Mouse (Mus musculus) left cerebral cortex, adult 18-20 months (tissue): ENCODE data around the gene Hspa5. TPM values are rescaled to one million over a fixed set of nuclear protein-coding genes. Genes with fewer than 3 reads are reported as not detected.
"Not testable (repeated sequence)": the region's sequence is repeated elsewhere in the genome, so short reads cannot be mapped to it uniquely, and the experiment has no call there.

Source experiments
- DNase-seq, 2 experiments: peaks; one replicate each; pipeline ENCODE4 v3.0.0; 2021 to 2022; ENCODE audit warnings: low spot score in 2 of 2, mixed read lengths in 1 of 2
- total RNA-seq, 2 experiments: library from RNA; stranded (reverse); gene quantifications; 2 replicates each; pipeline ENCODE4 v1.2.3; 2021

The Hspa5 gene
- total RNA-seq, 2 experiments from 2014 or later = 342 to 419 TPM

DNA sequence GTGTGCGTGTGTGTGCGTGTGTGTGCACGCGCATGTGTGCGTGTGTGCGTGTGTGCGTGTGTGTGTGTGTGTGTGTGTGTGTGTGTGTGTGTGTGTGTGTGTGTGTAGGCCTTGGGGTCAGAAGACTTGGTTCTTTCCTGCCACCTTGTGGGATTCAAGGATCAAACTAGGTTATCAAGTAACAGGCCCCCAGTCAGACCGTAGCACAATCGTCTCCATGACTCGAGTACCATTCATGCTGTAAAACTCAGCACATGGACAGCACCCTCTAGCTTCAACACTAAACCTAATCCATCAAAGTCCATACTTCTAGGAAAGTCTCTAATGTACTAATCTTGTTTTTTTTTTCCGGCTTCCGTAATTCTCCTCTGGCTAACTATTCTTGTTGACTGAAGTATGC, 7.0 kb upstream of the Hspa5 start:
- DNase-seq = no peak

DNA sequence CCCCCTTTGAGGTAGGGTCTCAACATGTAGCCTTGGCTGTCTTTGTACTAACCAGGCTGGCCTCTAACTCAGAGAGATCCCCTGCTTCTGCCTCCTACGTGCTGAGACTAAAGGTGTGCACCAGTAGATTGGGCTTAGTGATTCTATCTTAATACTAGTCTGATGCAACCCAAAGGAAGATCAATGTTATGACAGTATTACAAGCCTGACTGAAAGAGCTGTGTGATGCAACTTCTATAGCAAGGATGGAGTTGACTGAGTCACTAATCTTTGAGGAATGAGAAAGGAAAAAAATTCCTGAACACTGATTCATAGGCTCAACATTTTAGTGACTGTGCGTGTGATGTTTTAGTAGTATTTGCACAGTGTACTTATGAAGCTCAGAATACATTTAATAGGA, 1.7 kb upstream of the Hspa5 start:
- no peak for DNase-seq

DNA sequence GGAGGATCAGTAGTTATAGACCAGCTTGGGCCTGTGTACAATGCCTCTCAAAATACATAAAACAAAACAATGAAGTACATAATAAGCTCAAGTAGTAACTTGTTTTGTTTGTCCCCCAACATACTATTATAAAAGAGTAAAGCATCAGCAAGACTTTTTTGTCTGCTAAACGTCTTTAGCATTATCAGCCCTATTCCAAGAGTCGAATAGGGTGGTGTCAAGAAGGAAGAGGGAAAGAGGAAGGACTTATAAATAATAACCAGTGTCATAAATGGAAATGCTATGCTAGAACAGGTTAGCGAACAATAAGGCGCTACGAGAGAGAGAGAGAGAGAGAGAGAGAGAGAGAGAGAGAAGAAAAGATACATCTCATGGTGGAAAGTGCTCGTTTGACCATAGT, 819 bp upstream of the Hspa5 start:
- no peak for DNase-seq

DNA sequence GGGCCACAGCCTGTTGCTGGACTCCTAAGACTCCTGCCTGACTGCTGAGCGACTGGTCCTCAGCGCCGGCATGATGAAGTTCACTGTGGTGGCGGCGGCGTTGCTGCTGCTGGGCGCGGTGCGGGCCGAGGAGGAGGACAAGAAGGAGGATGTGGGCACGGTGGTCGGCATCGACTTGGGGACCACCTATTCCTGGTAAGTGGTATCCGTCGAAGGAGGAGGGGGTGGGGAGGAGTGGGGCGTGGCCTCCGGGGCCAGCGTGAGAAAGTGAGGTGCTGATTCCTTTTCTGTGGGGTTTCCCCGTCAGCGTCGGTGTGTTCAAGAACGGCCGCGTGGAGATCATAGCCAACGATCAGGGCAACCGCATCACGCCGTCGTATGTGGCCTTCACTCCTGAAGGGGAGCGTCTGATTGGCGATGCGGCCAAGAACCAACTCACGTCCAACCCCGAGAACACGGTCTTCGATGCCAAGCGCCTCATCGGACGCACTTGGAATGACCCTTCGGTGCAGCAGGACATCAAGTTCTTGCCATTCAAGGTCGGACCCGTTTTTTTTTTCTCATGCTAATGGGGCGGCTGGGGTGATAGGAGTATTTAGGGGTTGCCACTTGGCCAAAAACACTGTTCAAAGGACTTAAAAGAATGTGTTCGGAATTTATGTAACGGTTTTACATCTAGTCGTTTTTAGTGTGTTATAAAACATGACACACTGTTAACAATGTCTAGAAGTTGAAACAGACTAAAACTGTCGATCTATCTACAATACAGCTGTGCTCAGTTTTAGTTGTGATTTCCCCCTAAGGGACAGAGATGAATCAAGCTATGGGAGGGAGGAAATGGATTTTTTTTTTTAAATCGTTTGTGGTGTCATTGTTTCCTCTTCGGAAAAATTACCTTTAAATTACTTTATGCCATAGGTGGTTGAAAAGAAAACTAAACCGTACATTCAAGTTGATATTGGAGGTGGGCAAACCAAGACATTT, 774 bp downstream of the Hspa5 start:
- peak in 1 of 2 experiments; percentile 18 for DNase-seq

DNA sequence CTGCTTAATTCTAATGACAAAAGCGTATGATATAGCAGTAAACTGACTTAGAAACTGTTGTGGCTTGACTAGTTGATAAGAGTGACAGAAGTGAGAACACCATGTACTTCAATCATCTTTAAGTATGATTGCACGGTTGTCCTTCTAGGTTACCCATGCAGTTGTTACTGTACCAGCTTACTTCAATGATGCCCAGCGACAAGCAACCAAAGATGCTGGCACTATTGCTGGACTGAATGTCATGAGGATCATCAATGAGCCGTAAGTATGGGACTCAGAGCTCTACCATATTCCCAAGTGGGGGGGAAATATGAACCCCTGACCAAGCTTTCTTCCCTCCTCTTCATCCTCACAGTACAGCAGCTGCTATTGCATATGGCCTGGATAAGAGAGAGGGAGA, 1.9 kb downstream of the Hspa5 start:
- DNase-seq = no peak

DNA sequence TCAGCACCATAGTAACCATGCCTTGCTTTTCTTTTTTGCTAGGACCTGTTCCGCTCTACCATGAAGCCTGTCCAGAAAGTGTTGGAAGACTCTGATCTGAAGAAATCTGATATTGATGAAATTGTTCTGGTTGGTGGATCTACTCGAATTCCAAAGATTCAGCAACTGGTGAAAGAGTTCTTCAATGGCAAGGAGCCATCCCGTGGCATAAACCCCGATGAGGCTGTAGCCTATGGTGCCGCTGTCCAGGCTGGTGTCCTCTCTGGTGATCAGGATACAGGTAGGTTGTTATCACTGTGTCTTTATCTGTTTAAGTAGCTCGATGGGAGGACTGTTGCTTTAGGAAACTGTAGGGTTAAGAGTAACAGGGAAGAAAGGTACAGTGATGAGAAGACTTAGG, 2.7 kb downstream of the Hspa5 start:
- no peak for DNase-seq

DNA sequence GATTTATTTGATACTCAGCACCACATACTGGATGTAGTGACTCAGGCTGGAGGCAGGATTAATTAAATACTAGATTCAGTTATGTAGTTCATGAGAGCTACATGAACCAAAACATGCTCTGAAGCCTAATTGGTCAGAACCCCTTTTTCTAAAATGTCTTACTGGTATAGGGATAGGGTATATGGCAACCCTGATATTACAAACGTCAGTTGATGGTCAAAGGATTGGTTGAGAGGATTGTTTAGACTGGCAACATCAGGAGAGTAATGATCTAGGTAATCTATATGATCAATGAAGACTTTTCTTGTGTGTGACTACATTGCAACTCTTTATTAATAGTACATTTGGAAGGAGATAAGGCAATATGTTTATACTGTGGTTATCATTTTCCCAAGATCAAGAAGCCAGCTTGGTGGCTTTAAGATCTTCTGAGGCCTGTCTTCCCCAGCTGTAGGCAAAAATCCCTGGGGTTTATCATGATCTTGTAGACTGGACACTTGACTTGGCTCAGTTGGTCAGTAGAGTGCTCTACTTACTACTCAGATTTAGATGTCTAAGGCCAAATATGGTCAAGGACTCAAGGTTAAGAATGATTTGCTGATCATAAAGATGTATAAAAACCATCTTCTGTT, 5.6 kb downstream of the Hspa5 start:
- no peak for DNase-seq

DNA sequence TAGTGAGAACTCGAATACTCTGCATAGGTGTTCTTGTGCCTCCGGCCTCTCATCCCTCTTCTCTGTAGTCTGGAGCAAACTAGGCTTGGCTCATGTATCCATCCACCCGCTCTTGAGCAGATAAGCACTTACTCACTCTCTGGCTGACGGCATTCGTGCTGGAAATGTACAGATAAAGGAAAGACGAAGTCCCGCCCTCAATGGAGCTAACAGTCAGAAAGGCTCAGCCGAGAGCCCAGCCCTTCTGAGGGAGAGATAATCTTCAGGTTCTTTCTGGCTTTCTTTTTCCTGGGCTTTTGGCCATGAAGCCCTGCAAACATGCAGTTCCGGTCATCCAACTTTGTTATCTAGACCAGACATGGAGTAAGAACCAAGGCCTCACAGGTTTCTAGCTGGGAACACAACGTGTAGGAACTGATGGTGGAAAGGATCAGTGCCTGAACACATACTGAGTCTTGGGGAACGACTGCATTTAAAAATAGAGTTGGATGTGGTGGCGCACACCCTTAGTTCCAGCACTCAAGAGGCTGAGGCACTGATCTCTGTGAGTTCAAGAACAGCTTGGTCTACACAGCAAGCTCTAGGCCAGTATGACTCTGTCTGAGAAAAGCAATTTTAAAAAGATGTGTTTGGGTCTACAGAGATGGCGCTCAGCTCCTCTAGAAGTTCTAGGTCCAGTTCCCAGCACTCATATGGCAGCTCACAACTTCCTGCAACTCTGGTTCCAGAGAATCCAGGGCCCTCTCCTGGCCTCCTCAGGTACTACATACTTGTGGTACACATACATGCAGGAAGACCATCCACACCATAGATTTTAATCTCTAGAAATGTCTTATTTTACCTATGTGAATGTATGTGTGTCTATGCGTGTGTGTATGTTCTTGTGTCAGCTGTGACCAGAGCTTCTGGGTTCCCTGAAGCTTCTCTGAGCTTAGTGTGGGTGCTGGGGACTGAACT, 11.6 kb downstream of the Hspa5 start:
- no peak for DNase-seq

DNA sequence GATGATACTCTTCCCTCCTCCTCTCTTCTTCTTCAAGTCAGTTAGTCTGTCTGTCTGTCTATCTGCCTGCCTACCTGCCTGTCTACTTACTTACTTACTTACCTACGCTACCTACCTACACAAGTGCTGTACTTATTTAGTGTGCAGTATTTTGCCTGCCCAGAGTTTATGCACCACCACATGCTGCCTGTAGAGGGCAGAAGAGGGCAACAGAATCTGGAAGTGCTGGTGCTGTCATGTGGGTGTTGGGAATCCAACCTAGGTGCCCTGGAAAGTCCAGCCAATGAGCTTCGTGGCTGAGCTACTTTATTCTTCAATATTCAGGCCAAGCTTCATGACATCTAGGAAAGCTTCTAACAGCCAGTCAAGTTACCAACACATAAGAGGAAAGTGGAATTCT, 12.3 kb downstream of the Hspa5 start:
- DNase-seq = peak; percentile 23 to 34

DNA sequence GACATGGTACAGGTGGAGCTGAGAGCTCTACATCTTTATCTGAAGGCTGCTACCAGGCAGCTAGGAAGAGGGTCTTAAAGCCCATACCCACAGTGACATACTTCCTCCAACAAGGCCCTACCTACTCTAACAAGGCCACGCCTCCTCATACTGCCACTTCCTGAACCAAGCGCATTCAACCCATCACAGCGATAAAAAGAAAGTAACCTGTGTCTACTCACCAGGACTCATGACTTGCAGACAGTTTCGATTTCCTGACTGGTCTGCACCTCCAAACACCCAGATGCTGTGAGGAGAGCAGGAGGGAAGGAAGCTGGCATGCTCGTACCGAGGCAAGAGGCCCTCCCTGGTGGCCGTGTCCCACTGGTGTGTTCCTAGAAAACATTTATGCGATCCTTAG, 18.5 kb downstream of the Hspa5 start:
- no peak for DNase-seq

DNA sequence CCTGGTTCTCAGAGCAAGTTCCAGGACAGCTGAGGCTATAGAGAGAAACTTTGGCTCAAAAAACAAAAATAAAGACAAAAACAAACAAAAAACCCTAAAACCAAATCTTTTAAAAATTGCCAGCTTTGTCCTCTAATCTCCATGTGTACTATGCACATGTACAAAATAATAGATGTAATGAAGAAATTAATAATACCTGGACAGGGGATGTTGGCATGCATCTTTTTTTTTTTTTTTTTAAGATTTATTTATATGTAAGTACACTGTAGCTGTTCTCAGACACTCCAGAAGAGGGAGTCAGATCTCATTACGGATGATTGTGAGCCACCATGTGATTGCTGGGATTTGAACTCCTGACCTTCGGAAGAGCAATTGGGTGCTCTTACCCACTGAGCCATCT, 20.8 kb downstream of the Hspa5 start:
- not testable (repeated sequence) for DNase-seq

DNA sequence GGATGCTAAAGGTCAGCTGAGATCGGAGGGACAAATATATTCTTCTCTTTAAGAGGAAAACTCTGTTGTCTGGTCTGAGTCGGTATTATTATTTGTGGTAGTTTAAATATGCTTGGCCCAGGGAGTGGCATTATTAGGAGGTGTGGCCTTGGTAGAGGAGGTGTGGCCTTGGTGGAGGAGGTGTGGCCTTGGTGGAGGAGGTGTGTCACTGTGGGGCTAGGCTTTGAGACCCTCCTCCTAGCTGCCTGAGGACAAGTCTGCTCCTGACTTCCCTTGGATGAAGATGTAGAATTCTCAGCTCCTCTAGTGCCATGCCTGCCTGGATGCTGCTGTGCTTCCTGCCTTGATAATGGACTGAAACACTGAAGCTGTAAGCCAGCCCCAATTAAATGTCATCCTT, 22.7 kb downstream of the Hspa5 start:
- no peak for DNase-seq

DNA sequence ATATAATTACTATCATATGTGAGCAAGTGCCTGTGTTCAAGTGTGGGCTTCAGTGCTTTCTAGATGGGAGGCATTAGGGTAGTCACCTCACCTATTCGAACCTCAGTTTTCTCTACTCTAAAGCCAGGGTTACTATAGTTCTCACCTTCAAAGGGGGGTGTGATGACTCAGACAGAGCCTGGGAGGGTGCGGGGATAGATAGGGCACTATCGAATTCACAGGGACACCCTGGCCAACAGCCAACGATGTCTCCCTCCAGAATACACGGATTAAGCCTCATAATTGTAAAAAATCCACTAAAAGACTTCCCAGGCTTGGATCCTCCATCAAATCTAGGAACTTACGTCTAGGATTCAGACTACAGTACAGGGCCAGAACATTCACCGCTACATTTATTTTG, 23.7 kb downstream of the Hspa5 start:
- DNase-seq = no peak

DNA sequence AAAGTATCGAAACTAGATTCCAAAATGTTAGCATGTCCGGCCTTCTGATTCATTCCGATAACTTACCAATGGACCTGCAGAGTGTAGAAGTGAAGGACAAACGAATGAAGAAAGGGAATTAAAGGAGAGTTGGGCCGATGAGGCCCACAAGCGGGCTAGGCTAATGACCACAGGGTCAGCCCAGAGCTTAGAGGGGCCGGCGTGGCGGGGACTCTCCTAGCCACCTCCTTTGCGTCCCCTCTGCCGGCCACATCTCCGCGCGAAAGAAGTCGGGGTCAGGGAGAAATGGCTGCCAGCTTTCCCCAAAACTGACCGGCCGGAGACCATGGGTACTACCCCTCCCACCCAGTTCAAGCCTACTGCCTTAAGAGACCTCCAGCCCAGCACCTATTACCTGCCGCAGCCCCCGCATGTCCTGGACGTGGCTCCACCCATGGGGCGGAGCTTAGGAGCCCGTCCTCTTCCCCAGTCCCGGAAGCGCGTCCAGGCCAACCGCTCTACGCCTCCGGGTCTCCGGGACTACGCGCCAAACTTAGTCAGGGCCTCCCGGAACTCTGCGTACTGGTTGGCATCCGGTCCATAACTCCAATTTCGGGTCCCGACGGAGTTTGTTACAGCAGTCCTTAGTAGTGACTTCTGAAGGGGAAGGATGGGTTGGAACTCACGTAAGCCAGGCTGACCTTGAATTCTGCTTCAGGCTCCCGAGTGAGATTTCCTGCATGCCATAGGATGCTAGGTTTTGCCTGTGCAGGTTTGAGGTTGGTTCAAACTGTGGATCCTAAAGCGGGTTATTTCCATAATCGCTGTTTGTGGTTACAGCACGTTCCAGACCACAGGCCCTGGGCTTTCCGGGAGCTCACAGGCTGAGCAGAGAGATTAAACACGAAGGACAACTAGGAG, 27.8 kb downstream of the Hspa5 start, which contains the start of gene Rabepk:
TSS of gene Rabepk (minus strand) at position 556 of the 900 bp plus-strand sequence.
- peak; percentile 78 to 81 for DNase-seq

DNA sequence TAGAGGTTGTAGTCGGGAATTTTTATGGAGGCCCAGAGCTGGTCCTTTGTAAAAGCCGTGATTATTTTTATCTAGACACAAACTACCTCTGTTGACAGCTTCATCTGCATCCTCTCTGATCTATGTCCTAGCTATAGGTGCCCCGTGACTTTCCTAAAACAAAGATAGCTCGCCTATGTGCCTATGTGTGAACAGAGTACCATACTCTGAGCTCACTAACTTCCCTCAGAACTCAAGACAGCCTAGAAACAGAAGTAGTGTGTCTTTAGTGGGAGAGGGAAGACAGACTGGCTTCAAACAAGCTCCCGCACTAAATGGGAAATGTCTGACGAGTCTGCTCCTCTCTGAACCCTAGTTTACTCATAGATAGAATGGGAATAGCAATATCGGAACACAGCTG, 28.6 kb downstream of the Hspa5 start:
- DNase-seq = no peak

DNA sequence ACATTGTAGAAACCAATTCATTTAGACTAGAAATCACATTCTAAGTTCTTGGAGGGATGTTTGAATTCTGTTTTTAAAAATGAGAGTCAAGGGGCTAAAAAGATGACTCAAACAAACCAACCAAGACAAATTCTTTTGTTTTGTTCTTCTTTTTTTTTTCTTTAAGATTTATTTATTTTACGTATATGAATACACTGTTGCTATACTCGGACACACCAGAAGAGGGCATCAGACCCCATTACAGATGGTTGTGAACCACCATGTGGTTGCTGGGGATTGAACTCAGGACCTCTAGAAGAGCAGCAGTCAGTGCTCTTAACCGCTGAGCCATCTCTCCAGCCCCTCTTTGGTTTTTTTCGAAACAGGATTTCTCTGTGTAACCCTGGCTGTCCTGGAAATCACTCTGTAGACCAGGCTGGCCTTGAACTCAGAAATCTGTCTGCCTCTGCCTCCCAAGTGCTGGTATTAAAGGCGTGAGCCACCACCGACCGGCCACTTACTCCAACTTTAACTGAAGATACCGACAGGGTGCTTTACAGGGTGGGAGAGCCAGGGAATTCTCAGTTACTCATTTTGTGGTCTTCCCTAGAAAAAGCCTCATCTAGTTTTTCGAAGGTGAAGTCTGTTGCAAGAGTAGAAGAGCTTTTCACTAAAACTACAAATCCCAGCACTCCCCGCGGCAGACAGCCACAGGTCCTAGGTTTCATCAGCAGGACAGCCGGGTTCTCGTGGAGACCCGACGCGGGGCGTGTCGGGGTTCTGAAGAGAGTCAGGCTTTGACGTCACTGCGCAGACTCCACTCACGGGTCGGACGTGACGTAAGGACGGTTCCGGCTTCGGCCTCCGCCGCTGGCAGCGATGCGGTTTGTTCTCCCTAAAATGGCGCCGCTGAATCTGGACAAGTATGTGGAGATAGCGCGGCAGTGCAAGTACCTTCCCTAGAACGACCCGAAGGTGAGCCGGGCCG, 30.0 kb downstream of the Hspa5 start:
- DNase-seq = peak; percentile 98

DNA sequence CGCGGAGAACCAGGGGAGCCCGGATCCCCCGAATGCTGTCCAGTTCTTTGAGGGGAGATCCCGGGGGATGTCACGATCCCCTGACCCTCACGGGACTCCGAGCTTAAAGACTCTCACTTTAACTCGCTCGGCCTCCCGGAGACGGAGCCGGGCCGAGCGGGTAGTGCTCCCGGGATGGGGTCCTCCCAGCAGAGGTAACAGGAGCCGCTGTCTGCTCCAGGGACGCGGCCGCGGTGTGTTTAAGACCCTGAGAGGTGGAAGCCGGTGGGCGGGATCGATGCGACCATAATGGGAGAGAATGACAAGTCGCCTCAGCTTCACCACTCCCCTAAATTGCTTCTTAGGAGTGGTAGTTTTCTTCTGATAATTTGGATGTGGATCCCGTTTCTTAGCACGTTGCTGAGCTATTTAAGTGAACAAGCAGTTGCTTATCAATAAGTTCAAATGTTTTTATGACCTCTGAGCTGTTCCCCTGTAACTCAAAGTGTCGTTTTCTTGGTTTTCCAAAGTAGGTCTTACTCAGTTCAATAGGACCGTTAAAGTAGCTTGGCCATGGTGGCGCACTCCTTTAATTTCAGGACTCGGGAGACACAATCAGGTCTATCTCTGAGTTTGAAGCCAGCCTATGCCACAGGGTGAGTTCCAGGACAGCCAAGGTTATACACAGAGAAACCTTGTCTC, 30.9 kb downstream of the Hspa5 start:
- DNase-seq = not testable (repeated sequence)

DNA sequence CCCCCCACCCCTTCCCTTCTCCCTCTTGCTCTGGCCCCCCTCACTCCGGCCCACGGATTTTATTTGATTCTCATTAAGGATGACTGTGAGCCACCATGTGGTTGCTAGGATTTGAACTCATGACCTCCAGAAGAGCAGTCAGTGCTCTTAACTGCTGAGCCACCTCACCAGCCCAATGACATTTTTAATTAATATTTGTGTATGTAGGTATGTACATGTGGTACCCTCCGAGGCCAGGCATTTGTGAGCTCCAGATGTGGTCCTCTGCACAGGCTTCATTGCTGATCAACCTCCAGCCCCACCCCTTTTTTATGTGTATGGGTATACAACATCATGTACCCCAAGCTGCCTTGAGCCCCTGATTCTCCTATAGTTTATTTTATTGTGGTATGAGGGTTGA, 32.0 kb downstream of the Hspa5 start:
- no peak for DNase-seq
